Mouse (Mus musculus): ENCODE results near the gene Htatip2. TPM values are rescaled to one million over a fixed set of nuclear protein-coding genes. Genes with fewer than 3 reads are reported as not detected.
A peak's percentile ranks its signal among the peaks of the same experiment; 100 is the strongest.

The Htatip2 gene
- polyA plus RNA-seq, 1 experiment from 2014 or later, result 37.9 TPM

DNA sequence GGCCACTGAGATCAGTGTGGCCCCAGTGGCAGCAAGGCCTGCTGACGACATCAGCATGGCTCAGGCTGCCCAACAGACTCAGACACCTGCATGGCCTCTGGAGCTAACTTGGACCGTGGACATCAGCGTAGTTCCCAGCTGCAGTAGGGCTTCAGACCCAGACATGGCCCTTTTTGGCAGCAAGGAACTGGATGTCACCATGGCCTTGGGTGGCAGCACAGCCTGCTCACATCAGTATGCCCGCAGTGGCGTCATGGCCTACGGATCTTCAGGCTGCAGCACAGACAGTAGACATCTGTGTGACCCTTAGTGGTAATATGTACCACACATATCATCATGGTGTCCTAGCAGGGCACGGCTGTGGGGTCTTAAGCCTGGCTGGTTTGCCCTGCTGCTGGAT is 26.2 kb downstream of the Htatip2 start:
- no peak for DNase-seq (ENCODE audit: low spot score)

DNA sequence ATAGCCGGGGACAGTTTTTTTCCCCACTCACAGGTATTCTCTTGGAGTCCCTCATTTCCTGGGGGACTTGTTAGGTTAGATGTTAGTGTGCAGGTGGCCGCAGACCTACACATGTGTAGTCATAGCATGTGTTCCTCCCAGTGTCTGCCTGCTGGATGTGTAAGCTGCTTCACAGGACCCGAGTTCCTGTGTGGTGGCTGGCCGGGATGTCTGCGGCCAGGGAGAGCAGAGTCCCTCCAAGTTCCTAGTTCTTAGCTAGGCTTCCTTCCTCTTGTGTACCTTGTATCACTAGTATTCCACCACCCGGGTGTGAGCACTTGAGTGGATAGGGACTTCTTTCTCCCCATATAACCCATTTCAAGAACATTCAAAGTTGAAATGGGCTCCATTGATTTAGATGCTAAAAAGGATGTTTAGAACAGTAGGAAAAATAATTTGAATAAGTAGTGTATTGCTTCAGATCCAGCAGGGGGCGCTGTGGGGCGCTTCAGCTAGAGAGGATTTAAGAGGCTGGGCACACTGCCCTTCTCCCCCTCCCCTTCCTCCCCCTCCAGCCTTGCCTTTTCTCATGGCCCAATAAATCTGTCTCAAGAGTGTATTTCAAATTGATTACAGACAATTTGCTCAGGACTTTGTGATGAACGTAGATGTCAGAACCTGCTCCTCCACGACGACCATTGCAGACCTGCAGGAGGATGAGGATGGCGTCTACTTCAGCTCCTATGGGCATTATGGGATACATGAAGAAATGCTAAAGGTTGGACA is 27.9 kb downstream of the Htatip2 start:
- peak; percentile 59 for DNase-seq (ENCODE audit: low spot score)

DNA sequence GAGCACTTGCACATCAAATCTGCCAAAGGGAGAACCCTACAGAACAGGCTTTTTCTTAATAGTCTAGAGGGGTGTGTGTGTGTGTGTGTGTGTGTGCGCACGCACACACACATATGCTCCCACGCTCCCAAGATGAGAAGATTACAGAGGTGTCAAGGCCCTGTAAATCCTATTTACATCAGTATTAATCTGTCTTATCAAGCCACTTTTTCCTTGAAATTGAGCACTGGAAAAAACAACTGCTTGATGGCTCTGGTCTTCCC is 28.4 kb downstream of the Htatip2 start:
- no peak for DNase-seq (ENCODE audit: low spot score)

DNA sequence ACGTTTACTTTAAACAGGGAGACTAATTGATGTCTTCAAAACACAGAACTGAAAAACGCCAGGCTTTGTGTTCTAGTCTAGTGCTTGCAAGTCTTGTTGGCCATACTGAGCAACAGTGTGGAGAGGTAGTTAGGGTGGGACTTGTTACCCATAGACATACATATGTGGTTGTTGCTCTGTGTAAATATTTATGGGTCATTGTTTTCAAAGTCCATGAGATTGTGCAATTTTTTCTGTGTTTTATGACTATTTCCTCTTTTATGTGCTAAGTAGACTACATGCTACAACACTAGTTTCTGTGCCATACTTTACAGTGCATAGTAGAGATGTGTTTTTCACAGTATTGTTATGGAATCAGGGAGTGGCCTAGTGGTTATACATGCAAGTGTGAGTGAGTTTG is 35.4 kb downstream of the Htatip2 start:
- DNase-seq (ENCODE audit: low spot score), result no peak

DNA sequence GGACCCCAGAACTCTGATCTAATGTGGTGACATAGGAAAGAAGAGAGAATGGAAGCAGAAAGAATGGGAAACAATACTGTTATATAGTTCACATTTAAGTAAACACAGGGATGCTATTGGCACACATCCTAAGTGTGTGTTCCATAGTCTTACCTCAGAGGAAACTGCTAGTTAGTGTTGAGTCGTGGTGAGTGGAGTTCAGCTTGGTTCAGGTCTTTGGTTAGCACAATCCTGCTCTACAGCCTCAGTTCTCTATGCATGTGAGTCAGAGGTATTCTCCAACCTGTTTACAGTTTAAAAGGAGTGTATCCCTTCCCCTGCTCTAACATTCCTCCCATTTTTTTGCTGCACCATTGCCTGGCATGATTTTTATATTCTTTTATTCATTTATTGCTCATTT is 38.3 kb downstream of the Htatip2 start:
- no peak for DNase-seq (ENCODE audit: low spot score)

DNA sequence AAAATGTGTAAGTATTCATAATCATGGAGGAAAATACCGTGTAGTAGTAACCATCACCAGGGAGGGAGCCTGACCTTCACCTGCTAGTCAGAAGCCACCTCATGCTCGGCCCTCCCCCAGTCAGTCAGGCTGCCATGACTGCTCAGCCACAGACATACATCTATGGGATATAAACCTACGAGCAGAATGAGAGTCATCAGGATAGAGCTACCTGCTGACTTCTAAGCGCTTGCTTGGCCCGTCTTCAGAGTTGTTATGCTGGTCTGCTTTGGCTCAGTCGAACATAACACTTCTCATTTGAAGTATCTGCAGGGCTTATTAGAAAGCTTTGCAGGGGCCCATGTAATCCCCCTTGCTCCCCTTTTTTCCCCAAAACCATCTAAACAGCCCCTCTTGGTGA is 44.6 kb downstream of the Htatip2 start:
- DNase-seq (ENCODE audit: low spot score), result no peak

DNA sequence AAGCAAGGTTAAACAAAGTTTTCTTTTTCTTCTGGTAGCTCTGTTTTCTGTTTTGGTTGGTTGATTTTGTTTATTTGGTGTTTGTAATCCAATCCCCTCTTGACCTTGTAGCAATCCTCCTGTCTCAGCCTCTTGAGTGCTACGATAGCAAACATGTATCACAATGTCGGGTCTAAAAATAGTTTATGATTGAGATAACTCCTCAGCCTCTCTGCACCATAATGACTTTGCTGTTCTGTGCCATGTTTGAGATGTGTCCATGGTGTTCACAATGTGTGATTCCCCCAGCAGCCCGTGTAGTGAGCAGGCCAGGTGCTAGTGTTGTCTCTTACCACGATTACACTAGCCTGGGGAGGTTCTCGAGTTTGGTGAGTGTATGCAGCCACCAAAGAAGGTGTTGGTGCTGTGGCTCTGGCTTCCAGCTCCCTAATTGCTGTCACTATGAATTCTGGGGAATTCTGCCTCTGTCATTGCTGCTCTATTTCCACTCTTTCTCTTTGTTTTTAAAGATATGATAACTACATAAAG is 45.8 kb downstream of the Htatip2 start:
- DNase-seq (ENCODE audit: low spot score), result no peak

DNA sequence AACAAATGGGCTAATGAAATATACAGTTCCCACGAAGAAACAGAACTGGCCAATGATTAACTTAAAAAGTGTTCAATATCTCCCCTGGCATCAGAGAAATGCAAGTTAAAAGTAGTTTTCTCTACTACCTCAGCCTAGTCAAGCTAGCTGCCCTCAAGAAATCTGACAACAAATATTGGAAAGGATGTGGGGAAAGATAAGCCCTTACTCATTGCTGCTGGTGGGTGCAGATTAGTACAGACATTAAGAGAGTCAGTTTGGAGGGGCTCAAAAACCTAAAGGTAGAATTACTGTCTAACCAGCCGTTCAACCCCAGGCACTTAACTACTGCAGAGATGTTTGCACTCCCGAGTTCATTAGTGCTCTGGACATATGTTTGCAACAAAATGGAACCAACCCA is 46.7 kb downstream of the Htatip2 start:
- no peak for DNase-seq (ENCODE audit: low spot score)

DNA sequence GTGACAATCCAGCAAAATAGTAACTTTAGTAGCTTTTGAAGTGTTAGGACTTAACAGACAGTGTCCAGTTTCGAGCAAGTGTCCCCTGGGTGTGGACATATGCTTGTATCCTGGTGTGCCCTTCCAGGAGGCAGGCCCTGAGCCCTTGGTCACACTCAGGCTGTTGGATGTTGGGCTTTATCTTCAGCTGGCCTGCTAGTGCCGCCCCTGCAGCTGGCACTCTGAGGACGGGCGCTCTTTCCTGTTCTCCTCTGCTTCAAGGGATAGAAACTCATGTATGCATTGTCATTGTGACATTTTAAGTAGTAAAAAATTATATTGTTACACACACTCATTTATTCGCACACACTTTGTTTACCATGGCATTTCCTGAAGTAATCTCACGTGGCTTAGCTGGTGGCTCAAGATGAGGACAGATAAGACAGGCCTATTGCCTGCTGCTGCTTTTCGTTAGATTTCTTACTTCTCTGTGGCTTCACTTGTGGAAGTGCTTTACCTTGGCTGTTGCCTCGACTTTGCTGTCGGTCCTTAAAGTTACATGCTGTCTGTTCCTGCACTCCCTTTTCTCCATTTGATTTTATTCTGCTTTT is 48.3 kb downstream of the Htatip2 start:
- DNase-seq (ENCODE audit: low spot score), result no peak

DNA sequence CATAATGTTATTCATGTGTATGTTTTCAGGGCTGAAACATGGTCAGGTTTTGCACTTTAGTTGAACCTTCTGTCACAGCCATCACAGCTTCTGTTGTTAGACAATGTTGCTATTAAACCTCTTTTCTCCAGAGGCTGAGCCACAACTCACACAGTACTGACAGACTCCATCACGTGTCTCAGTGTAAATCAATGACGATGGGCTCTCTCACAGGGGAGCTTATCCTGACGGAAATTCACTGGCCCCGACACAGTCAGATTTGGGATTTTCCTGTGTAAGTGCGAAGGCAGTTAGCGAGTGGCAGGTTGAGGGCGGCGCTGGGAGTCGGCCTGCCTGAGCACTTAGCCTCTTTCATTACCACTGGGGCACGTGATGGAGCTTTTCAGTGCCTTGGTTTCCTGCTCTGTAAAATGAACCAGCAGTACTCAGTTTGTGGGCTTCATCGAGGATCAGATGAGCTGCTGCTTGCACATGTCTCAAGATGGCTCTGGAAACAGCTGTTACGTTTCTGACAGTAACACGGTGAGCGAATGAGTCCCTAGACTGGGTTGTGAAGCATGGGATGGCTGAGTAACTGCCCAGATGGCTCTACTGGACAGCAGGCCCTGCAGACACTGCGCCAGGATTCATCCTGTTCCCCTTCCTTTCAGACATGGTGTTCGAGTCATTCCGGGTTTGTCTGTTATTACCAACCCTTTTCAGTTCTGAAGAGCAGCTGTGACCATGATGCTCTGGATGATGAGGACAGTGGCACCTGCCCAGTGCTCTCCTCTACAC is 49.1 kb downstream of the Htatip2 start:
- no peak for DNase-seq (ENCODE audit: low spot score)

DNA sequence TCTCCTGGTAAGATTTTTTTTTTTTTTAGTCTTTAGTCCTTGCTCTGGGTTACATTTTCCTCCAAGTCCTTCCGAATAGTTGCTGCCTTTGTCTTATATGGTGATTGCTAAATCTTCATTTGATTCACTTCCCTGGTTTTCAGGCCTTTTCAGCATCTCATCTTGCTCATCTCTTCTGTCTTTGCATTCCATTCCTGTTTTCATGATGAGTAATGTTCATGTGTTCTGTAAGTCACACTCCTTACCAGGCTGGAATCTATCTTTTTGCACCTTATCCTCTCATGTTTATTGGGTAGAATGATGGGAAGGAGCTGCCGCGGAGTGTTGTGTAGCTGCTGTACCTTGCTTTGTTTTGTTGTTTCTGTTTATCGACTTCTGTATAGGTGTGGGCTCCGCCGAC is 50.2 kb downstream of the Htatip2 start:
- no peak for DNase-seq (ENCODE audit: low spot score)

DNA sequence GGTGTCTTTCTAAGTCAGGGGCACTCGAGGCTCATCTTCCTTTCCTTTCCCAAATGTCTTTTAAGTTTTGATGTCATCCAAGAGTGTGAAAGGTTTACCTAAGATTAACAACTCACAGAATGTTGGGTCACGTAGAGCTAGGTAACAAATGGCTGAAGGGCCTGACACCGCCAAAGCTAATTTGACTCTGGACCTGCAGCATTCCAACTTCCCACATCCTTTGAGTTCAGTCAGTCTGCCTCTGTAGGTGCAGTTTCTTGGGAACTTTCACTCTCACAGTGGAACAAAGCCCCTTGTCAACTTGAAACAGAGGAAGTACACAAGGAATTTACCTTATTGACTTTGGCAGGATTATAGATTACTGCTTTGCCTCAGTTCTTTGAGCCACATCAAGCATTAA is 50.6 kb downstream of the Htatip2 start:
- no peak for DNase-seq (ENCODE audit: low spot score)

DNA sequence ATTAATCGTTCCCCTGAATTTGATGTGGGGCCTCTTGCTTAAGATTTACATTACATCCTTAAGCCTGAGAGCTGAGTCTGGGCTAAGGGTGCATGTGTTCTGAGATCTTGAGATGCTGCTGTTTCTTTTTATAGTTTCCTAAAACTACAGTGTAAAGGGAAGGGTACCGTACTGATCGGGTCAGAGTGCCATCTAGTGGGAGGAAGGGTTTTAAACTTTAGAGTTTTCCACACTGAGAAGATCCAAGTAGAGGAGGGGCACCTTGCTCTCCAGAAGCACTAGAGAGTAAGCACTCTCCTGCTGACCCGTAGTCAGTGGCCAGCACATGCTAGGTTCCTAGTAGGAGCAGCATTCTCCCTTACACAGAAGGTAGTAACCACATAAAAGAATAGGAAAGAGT is 52.4 kb downstream of the Htatip2 start:
- DNase-seq (ENCODE audit: low spot score), result peak; percentile 2

DNA sequence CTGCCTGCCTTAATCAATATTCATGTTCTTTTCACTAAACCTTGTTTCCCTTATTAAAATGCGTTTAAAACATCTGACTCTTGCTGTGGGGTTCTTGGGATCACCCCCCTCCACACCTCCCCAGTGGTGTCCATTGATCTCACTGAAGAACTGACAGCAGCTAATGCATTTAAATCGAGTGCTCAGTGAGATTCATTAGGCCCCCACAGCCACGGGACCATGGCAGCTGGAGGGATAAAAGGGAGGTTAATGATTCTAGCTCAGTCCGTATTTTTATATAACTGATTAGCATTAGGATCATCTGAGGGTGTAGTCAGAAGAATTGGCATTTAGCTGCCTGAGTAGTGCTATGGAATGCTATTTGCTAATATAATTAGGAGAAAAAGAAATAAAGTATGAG is 60.5 kb downstream of the Htatip2 start:
- DNase-seq (ENCODE audit: low spot score), result no peak

DNA sequence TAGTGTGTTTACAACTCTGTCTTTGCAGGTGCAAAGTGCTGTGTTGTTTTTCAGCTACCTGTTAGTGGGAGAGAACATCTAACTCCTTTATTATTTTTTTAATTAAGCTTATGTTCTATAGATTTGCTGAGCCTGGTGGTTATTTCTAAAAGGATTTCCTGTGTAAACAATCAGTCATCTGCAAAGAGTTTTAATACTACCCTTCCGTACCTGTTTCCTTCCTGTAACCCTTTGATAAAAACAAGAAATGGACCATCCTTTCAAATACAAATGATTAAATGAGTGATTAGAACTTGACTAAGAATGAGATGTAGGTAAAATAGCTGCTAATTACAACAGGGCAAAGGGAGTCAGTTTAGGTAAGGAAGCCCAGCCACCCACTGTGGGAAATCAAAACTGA is 62.5 kb downstream of the Htatip2 start:
- DNase-seq (ENCODE audit: low spot score), result no peak

DNA sequence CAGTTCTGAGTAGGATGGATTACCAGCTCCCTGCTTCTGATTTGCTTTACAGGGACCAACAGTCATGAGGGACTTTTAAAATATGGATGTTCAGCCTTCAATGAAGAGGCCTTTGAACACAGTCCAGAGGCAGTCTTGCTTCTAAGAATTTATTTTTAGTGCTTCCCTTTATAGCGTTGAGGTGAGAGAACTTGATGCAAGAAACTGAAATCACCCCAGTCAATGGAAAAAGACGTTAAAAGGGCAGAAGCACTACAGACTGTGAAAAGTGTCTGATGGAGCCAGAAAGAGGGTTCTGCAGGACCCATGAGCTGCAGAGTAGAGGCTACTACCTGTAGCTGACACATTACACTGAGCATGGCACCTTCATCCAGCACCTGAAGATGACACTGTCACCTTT is 63.1 kb downstream of the Htatip2 start:
- DNase-seq (ENCODE audit: low spot score), result no peak

Other genes starting within 250 kb of the Htatip2 start
- gene Dbx1, start 122.3 kb upstream of the Htatip2 start, polyA plus RNA-seq (2015; fragmentation: Nextera tagmentation; extraction: Ambion mirVana), result 0.05 TPM in 1 of 2 replicates, not detected in the other
- gene Prmt3, start 19.2 kb downstream of the Htatip2 start, polyA plus RNA-seq (2015; fragmentation: Nextera tagmentation; extraction: Ambion mirVana), result 51.0 and 51.7 TPM in 2 replicates
- gene Slc6a5, start 151.0 kb downstream of the Htatip2 start, polyA plus RNA-seq (2015; fragmentation: Nextera tagmentation; extraction: Ambion mirVana), result not detected in 2 replicates
- gene Nell1, start 215.7 kb downstream of the Htatip2 start, polyA plus RNA-seq (2015; fragmentation: Nextera tagmentation; extraction: Ambion mirVana), result 0.10 and 0.15 TPM in 2 replicates

All from thymus, postnatal 0 days (tissue).